Mouse (Mus musculus) mature B cell (primary cell): ENCODE measurements around the gene Entpd8.

Source experiments
- in situ Hi-C: fragments of 300-500 bp; cut with MboI; formaldehyde crosslinking; loops from 2 replicates; pipeline ENCODE4 v1.14.3; 2019

The Entpd8 gene

GRCm38 (mm10) chr2:25080076-25080475 is at the start of gene Entpd8:
Entpd8 (plus strand) TSS chr2:25080304.
- in situ Hi-C loops: no loop called here

- in situ Hi-C loops: no loop called here
Measured at GRCm38 (mm10) chr2:25034994-25035393, 45.1 kb upstream of the Entpd8 start.

GRCm38 (mm10) chr2:25040089-25040488 is 40.0 kb upstream of the Entpd8 start:
- in situ Hi-C loops: no loop called here

- in situ Hi-C loops: no loop called here
Measured at GRCm38 (mm10) chr2:25050921-25051320, 29.2 kb upstream of the Entpd8 start.

DNA sequence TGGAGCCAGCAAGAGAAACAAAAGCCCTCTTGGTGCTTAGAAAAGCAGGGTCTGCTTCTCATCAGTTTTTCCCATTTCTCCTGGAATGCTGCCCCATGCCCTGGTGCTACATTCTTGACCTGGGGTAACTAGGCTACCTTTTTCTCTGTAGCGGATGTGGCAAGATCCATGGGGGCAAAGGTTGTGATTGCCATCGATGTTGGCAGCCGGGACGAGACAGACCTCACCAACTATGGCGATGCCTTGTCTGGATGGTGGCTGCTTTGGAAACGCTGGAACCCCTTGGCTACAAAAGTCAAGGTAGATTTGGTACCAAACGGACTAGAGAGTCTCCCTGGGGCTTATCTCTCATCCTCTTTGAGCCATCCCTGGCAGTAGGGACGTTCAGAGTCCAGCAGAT is 28.7 kb upstream of the Entpd8 start:
- in situ Hi-C loops: no loop called here

GRCm38 (mm10) chr2:25053101-25053500 is 27.0 kb upstream of the Entpd8 start:
- in situ Hi-C loops: no loop called here

- in situ Hi-C loops: no loop called here
Measured at GRCm38 (mm10) chr2:25054221-25055067, 25.7 kb upstream of the Entpd8 start, which contains the start of gene Nsmf. Nsmf (plus strand) TSS chr2:25054355.

- in situ Hi-C loops: no loop called here
Measured at GRCm38 (mm10) chr2:25055068-25055405, 25.1 kb upstream of the Entpd8 start.

- in situ Hi-C loops: no loop called here
Measured at GRCm38 (mm10) chr2:25055409-25056155, 24.5 kb upstream of the Entpd8 start.

DNA sequence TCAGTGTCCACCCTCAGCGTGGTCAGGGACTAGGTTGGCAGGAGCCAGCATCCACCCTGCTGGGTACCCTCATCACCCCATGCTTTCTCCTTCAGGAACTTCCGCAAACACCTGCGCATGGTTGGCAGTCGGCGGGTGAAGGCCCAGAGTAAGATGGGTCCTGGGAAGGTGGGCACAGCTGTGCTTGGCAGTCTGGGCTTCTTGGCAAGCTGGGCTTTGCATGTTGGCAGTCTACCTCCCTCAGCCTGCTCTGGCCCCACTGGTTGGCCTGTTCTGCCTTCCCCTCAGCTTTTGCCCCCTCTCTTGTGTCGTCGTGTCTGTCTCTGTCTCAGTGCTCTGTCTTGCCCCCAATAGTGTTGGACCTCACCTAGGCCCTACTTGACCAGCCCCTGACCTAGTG is 21.2 kb upstream of the Entpd8 start:
- in situ Hi-C loops: no loop called here

DNA sequence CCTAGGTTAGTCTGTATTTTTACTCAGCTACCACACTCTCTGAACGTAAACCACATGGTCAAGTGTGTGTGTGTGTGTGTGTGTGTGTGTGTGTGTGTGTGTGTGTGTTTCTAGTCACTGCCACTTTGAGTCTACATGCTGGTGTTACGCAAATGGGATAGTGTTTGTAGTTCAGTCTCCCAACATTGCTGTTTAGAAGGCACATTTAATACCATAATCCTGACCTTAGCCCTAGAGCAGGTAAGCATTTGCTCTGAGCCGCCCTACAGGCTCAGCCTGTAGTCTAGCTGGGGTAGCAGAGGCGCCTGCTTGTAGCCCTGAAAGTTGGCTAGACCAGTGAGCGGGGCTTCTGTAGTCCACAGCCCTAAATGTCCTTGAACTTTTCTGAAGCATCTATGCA is 16.6 kb upstream of the Entpd8 start:
- in situ Hi-C loops: no loop called here

DNA sequence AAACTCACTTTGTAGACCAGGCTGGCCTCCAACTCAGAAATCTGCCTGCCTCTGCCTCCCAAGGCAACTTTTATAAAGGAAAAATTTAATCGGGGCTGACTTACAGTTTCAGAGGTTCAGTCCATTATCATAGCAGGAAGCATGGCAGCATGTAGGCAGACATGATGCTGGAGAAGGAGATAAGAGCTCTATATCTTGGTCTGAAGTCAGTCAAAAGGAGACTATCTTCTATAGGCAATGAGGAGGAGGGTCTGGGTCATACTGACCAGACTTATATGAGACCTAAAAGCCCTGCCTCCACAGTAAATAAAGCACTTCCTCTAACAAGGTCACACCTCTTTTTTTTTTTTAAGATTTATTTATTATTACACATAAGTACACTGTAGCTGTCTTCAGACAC is 15.8 kb upstream of the Entpd8 start:
- in situ Hi-C loops: no loop called here

DNA sequence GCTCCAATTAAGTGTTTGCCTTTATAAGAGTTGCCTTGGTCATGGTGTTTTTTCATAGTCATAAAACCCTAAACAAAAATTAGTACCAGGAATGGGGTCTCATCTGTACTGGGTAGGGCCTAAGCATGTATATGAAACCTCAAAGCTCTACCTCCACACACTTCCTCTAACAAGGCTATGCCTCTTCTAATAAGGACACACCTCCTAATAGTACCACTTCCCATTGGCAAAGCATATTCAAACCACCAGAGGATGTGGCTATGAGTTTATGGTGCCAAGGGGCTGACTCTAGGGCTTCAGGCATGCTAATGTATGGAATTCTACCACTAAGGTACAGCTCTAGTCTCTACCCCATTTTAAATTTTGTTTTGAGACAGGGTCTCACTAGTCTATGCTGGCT is 14.6 kb upstream of the Entpd8 start:
- in situ Hi-C loops: no loop called here

GRCm38 (mm10) chr2:25066552-25066951 is 13.6 kb upstream of the Entpd8 start:
- in situ Hi-C loops: no loop called here

GRCm38 (mm10) chr2:25069537-25069936 is 10.6 kb upstream of the Entpd8 start:
- in situ Hi-C loops: no loop called here

- in situ Hi-C loops: no loop called here
Measured at GRCm38 (mm10) chr2:25072398-25072797, 7.7 kb upstream of the Entpd8 start.

DNA sequence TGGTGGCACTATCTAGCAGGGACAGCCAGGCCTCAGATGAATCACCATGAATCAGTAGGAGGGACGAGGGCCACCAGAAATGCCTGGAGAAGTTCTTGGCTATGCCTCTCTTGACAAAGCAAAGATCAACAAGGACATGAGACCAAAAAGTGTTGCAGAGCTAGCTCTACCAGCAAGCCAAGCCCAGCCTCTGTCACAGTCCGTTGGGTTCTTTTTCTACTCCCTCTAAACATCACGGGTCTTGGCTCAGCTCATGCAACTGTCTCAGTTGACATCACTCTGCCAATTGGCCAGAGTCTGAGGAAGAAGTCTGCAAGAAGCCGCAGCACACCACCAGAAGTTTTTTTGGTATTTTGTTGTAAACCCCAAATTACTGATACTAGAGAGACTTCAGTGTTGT is 4.6 kb upstream of the Entpd8 start:
- in situ Hi-C loops: no loop called here

- in situ Hi-C loops: no loop called here
Measured at GRCm38 (mm10) chr2:25078967-25079366, 1.1 kb upstream of the Entpd8 start.

- in situ Hi-C loops: no loop called here
Measured at GRCm38 (mm10) chr2:25083697-25084096, 3.6 kb downstream of the Entpd8 start.

DNA sequence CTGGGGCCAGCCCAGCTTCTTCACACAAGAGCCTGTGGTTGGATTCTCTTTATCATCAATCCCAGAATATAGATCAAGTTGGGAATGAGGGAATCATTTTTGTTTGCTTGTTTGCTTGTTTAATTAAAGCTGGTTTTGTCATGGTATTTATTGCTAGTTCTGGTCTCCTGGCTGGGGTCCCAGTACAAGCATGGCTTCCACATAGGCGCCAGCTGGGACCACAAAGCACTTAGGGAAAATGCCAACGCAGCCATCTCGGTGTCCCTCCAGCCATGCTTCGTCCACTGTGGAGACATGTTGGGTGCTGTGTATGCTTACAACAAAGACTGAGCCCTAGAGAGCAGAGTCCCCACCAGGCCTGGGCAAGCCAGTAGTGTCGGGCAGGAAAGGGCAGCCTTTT is 5.5 kb downstream of the Entpd8 start:
- in situ Hi-C loops: no loop called here

GRCm38 (mm10) chr2:25087842-25088241 is 7.7 kb downstream of the Entpd8 start:
- in situ Hi-C loops: no loop called here

GRCm38 (mm10) chr2:25088636-25089035 is 8.5 kb downstream of the Entpd8 start:
- in situ Hi-C loops: no loop called here

DNA sequence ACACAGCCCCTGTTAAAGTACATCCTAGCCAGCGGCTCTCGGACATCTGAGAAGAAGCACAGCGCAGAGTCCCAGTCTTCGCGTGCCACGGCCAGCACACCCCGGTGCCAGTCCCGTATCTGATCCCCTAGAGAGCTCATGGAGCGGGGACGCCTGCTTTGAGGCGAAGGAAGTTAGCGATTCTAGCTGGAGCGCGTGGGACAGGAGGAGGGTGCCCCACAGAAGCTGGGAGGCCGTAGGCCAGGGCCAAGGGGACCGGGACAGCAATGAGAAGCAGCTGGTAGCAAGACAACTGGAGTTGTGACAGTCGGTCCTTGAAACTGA is 14.6 kb downstream of the Entpd8 start:
- in situ Hi-C loops: no loop called here
